Mouse (Mus musculus) MEL (cell line): ENCODE results near the gene Acaca. TPM values are rescaled to one million over a fixed set of nuclear protein-coding genes. Genes with fewer than 3 reads are reported as not detected.

Experiments used
- DNase-seq: peaks from one replicate; pipeline ENCODE4 v3.0.0; 2011; ENCODE audit warnings: low read depth, low spot score
- H3K27ac ChIP-seq: 2 replicates; pipeline ENCODE4 v1.5.1; 2012; ENCODE audit warnings: low read depth, mild to moderate bottlenecking, control low read depth, low read length, moderate library complexity; ENCODE audit not compliant: control insufficient read depth
- H3K27me3 ChIP-seq, 2 experiments: fragments of 150-350 bp in 1 of 2; sonication (generic) in 1 of 2; 2 replicates each; pipeline ENCODE4 v1.6.1; 2012; ENCODE audit warnings: low read length in 2 of 2, mild to moderate bottlenecking in 2 of 2, improper control_type of control experiment in 1 of 2, moderate library complexity in 1 of 2; ENCODE audit not compliant: insufficient read depth in 2 of 2, control insufficient read depth in 1 of 2
- H3K36me3 ChIP-seq, 2 experiments: 2 replicates each; pipeline ENCODE4 v1.6.1; 2012 to 2014; ENCODE audit warnings: low read length in 2 of 2, improper control_type of control experiment in 1 of 2, inconsistent platforms in 1 of 2, mild to moderate bottlenecking in 1 of 2; ENCODE audit not compliant: insufficient read depth in 2 of 2, control insufficient read depth in 1 of 2
- H3K4me1 ChIP-seq, 2 experiments: fragments of 150-350 bp in 1 of 2; sonication (generic) in 1 of 2; 2 replicates each; pipeline ENCODE4 v1.6.1; 2012; ENCODE audit warnings: low read length in 2 of 2, improper control_type of control experiment in 1 of 2, mild to moderate bottlenecking in 1 of 2; ENCODE audit not compliant: insufficient read depth in 2 of 2, control insufficient read depth in 1 of 2
- H3K4me3 ChIP-seq, 2 experiments: fragments of 150-350 bp in 1 of 2; sonication (generic) in 1 of 2; 2 replicates each; pipeline ENCODE4 v1.5.1; 2012; ENCODE audit warnings: low read depth in 2 of 2, low read length in 2 of 2, mild to moderate bottlenecking in 2 of 2, moderate library complexity in 2 of 2, control low read depth in 1 of 2, improper control_type of control experiment in 1 of 2; ENCODE audit not compliant: control insufficient read depth in 1 of 2, insufficient read depth in 1 of 2
- H3K79me2 ChIP-seq: 2 replicates; pipeline ENCODE4 v1.6.1; 2012; ENCODE audit warnings: mild to moderate bottlenecking, low read length, moderate library complexity; ENCODE audit not compliant: control insufficient read depth, poor library complexity, insufficient read depth
- H3K9ac ChIP-seq: 2 replicates; pipeline ENCODE4 v1.6.1; 2012; ENCODE audit warnings: low read depth, mild to moderate bottlenecking, control low read depth, low read length, moderate library complexity; ENCODE audit not compliant: control insufficient read depth, poor library complexity, severe bottlenecking
- H3K9me3 ChIP-seq: fragments of 150-350 bp; sonication (generic); replicated peaks from 2 replicates; pipeline ENCODE4 v1.6.1; 2012; ENCODE audit warnings: mild to moderate bottlenecking, low read length, improper control_type of control experiment, moderate library complexity; ENCODE audit not compliant: insufficient read depth
- CHD1 ChIP-seq: IDR thresholded peaks from 2 replicates; pipeline ENCODE4 v1.6.1; 2012; ENCODE audit warnings: low read depth, mild to moderate bottlenecking, inconsistent platforms, low read length, improper control_type of control experiment
- CHD2 ChIP-seq: IDR thresholded peaks from 2 replicates; pipeline ENCODE4 v1.6.1; 2011; ENCODE audit warnings: low read length, improper control_type of control experiment
- CTCF ChIP-seq, 3 experiments: IDR thresholded peaks in 2 of 3; conservative IDR thresholded peaks in 1 of 3; 2 replicates each; pipeline ENCODE4 v1.5.1; 2011 to 2012; ENCODE audit warnings: low read length in 3 of 3, low read depth in 2 of 3, mild to moderate bottlenecking in 2 of 3, improper control_type of control experiment in 1 of 3, inconsistent platforms in 1 of 3, mixed read lengths in 1 of 3, moderate library complexity in 1 of 3; ENCODE audit not compliant: control insufficient read depth in 1 of 3, insufficient read depth in 1 of 3, poor library complexity in 1 of 3, severe bottlenecking in 1 of 3
- E2F4 ChIP-seq: IDR thresholded peaks from 2 replicates; pipeline ENCODE4 v1.6.1; 2011; ENCODE audit warnings: low read depth, low read length, improper control_type of control experiment, borderline replicate concordance
- EP300 ChIP-seq, 2 experiments: IDR thresholded peaks; 2 replicates each; pipeline ENCODE4 v1.6.1; 2011; ENCODE audit warnings: improper control_type of control experiment in 2 of 2, low read length in 2 of 2, low read depth in 1 of 2, mild to moderate bottlenecking in 1 of 2
- HCFC1 ChIP-seq: IDR thresholded peaks from 2 replicates; pipeline ENCODE4 v1.6.1; 2012; ENCODE audit warnings: low read depth, mild to moderate bottlenecking, inconsistent platforms, low read length, improper control_type of control experiment, moderate library complexity
- JUND ChIP-seq: IDR thresholded peaks from 2 replicates; pipeline ENCODE4 v1.6.1; 2011; ENCODE audit warnings: low read depth, mild to moderate bottlenecking, improper control_type of control experiment, low read length
- KAT2A ChIP-seq: conservative IDR thresholded peaks from 2 replicates; pipeline ENCODE4 v1.6.1; 2012; ENCODE audit warnings: low read depth, low read length, improper control_type of control experiment, inconsistent platforms
- MEF2A ChIP-seq: IDR thresholded peaks from 2 replicates; pipeline ENCODE4 v1.6.1; 2014; ENCODE audit warnings: low read depth, mild to moderate bottlenecking, inconsistent platforms, low read length, improper control_type of control experiment; ENCODE audit not compliant: poor library complexity, insufficient replicate concordance, severe bottlenecking; ENCODE audit errors: extremely low read depth
- MXI1 ChIP-seq: IDR thresholded peaks from 2 replicates; pipeline ENCODE4 v1.6.1; 2011; ENCODE audit warnings: mild to moderate bottlenecking, low read depth, low read length, improper control_type of control experiment
- MYC ChIP-seq: IDR thresholded peaks from 2 replicates; pipeline ENCODE4 v1.6.1; 2011; ENCODE audit warnings: low read depth, mild to moderate bottlenecking, low read length, improper control_type of control experiment, moderate library complexity
- NELFE ChIP-seq: IDR thresholded peaks from 2 replicates; pipeline ENCODE4 v1.6.1; 2011; ENCODE audit warnings: low read depth, low read length, improper control_type of control experiment
- NRF1 ChIP-seq: IDR thresholded peaks from 2 replicates; pipeline ENCODE4 v1.6.1; 2014; ENCODE audit warnings: low read depth, mild to moderate bottlenecking, inconsistent platforms, low read length, improper control_type of control experiment, moderate library complexity; ENCODE audit not compliant: poor library complexity, insufficient read depth, severe bottlenecking
- POLR2A ChIP-seq, 2 experiments: IDR thresholded peaks; 2 replicates each; pipeline ENCODE4 v1.6.1; 2011 to 2012; ENCODE audit warnings: low read length in 2 of 2, mild to moderate bottlenecking in 2 of 2, control low read depth in 1 of 2, improper control_type of control experiment in 1 of 2, low read depth in 1 of 2, moderate library complexity in 1 of 2; ENCODE audit not compliant: control insufficient read depth in 1 of 2, insufficient read depth in 1 of 2, poor library complexity in 1 of 2
- POLR2AphosphoS5 ChIP-seq: IDR thresholded peaks from 2 replicates; pipeline ENCODE4 v1.6.1; 2012; ENCODE audit warnings: low read depth, borderline replicate concordance, mild to moderate bottlenecking, inconsistent platforms, low read length, moderate library complexity, mixed read lengths
- SIN3A ChIP-seq: IDR thresholded peaks from 2 replicates; pipeline ENCODE4 v1.6.1; 2012; ENCODE audit warnings: low read length, improper control_type of control experiment, inconsistent platforms
- SMC3 ChIP-seq: IDR thresholded peaks from 2 replicates; pipeline ENCODE4 v1.6.1; 2011; ENCODE audit warnings: low read depth, low read length, improper control_type of control experiment
- TAL1 ChIP-seq: IDR thresholded peaks from 2 replicates; pipeline ENCODE4 v1.6.1; 2012; ENCODE audit warnings: mild to moderate bottlenecking, inconsistent platforms, low read length, moderate library complexity, mixed read lengths
- TCF12 ChIP-seq: IDR thresholded peaks from 2 replicates; pipeline ENCODE4 v1.6.1; 2014; ENCODE audit warnings: low read depth, mild to moderate bottlenecking, inconsistent platforms, low read length, improper control_type of control experiment, moderate library complexity
- ZKSCAN1 ChIP-seq: IDR thresholded peaks from 2 replicates; pipeline ENCODE4 v1.6.1; 2012; ENCODE audit warnings: low read depth, mild to moderate bottlenecking, inconsistent platforms, low read length, improper control_type of control experiment, moderate library complexity
- ZMIZ1 ChIP-seq: IDR thresholded peaks from 2 replicates; pipeline ENCODE4 v1.6.1; 2012; ENCODE audit warnings: low read depth, mild to moderate bottlenecking, inconsistent platforms, low read length, improper control_type of control experiment, moderate library complexity
- polyA plus RNA-seq, 2 experiments: library from polyadenylated mRNA; stranded (reverse) in 1 of 2; unstranded in 1 of 2; fragments of >175 nt in 1 of 2; fragments of >200 nt in 1 of 2; gene quantifications; 2 replicates each; pipeline versions ENCODE4 v1.2.1 to v1.2.4; 2012; ENCODE audit warnings: low replicate concordance in 2 of 2, low read depth in 1 of 2; ENCODE audit not compliant: insufficient read length in 2 of 2, insufficient read depth in 1 of 2, missing spikeins in 1 of 2
- total RNA-seq: library from RNA; depleted of rRNA; stranded (reverse); fragments of 300-350 nt; gene quantifications from 2 replicates; pipeline ENCODE4 v1.2.3, GENCODE M21; 2012

Acaca gene
- total and polyA plus RNA-seq, 3 experiments: 32.0 to 52.0 (median 33.9) TPM

DNA sequence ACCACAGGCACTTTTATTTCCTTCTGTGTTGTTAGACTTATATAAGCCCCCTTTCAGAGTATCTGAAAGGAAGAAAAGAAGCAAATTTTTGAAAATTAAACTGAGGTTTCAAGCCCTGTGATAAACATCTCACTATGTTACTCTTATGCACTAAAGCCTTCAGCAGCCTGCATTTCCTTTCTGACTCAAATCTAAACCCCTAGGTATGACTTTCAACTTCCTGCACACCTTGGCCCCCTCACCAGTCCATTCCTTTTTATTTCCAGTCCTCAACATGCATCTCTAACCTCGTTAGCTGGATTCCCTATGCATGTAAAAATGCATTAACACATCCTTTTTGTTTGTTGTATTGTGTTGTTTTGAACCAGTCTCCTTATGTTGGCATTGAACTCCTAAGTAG, 123.0 kb downstream of the Acaca start:
- H3K9me3 ChIP-seq: no peaks in the 10 kb centered on the region
- H3K27me3 ChIP-seq: no peaks in the 10 kb centered on the region
- H3K9ac ChIP-seq: no peak overlapping the region
- no peak overlapping the region for H3K4me3 ChIP-seq
- no peak overlapping the region for H3K27ac ChIP-seq
- H3K4me1 ChIP-seq: no peaks in the 10 kb centered on the region
- TF ChIP-seq CHD1: no peak
- TF ChIP-seq NRF1: no peak
- no peak for TF ChIP-seq TAL1
- no peak for TF ChIP-seq JUND
- no peak for TF ChIP-seq HCFC1
- TF ChIP-seq POLR2AphosphoS5: no peak
- no peak for TF ChIP-seq EP300 (IDR thresholded peaks at IDR 0.05; ENCODE audit: low read depth in 1 of 2, low read length in 2 of 2)
- TF ChIP-seq MYC: no peak
- TF ChIP-seq CHD2: no peak
- no peak for TF ChIP-seq SMC3
- no peak for TF ChIP-seq CTCF (IDR thresholded peaks at IDR 0.05 in 2 of 3, conservative IDR thresholded peaks at IDR 0.05 in 1 of 3; ENCODE audit: control insufficient read depth in 1 of 3, insufficient read depth in 1 of 3, low read depth in 2 of 3, low read length in 3 of 3, poor library complexity in 1 of 3, severe bottlenecking in 1 of 3)
- no peak for TF ChIP-seq NELFE
- TF ChIP-seq TCF12: no peak
- TF ChIP-seq MEF2A: no peak
- TF ChIP-seq POLR2A (IDR thresholded peaks at IDR 0.05; ENCODE audit: control insufficient read depth in 1 of 2, insufficient read depth in 1 of 2, low read depth in 1 of 2, low read length in 2 of 2, poor library complexity in 1 of 2): no peak
- no peak for DNase-seq
- H3K36me3 ChIP-seq: peaks cover 0 to 26% of the 10 kb centered on the region in 2 experiments; a peak in 3 of 4 replicates
- no peaks in the 10 kb centered on the region for H3K79me2 ChIP-seq

DNA sequence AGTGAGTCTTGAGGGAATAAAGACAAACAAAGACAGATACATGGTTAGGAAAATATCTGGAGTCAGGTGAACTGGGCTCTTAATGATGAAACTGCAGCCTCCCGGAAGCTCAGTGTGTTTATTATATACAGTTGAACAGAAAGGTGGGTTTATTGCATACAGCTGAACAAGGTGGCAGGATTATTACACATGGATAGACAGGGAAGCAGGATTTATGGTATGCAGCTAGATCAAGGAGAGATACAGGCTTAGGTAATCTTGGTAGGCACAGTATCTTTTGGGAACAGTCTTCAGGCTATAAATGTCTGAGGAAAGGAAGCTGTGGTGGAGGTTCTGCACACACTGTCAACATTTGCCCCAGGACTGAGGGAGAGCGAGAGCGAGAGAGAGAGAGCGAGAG, 126.4 kb downstream of the Acaca start:
- Histone ChIP-seq H3K4me1 (peaks cover 6 to 7% of the 10 kb centered on the region in 2 experiments; a peak in 2 of 4 replicates), H3K79me2 (no peaks in the 10 kb centered on the region), H3K4me3 (no peak overlapping the region), H3K9me3 (no peaks in the 10 kb centered on the region), H3K27me3 (no peaks in the 10 kb centered on the region), H3K36me3 (peaks cover 2 to 18% of the 10 kb centered on the region in 2 experiments; a peak in 3 of 4 replicates), H3K27ac (no peak overlapping the region), H3K9ac (no peak overlapping the region)
- DNase-seq: no peak
- TF ChIP-seq HCFC1 (no peak), E2F4 (no peak), MXI1 (no peak), POLR2AphosphoS5 (no peak), EP300 (IDR thresholded peaks at IDR 0.05; ENCODE audit: low read depth in 1 of 2, low read length in 2 of 2) (no peak), JUND (no peak), ZKSCAN1 (no peak), SIN3A (no peak), KAT2A (no peak), ZMIZ1 (no peak)
- TF ChIP-seq, all 39 proteins: peak for 0
